Mouse (Mus musculus) urinary bladder, adult 18-20 months (tissue): ENCODE data around the gene Hoxc11.

Source experiments
- DNase-seq, 2 experiments: peaks; one replicate each; pipeline ENCODE4 v3.0.0; 2022; ENCODE audit warnings: low spot score in 2 of 2, mixed read lengths in 2 of 2

Hoxc11 gene

DNA sequence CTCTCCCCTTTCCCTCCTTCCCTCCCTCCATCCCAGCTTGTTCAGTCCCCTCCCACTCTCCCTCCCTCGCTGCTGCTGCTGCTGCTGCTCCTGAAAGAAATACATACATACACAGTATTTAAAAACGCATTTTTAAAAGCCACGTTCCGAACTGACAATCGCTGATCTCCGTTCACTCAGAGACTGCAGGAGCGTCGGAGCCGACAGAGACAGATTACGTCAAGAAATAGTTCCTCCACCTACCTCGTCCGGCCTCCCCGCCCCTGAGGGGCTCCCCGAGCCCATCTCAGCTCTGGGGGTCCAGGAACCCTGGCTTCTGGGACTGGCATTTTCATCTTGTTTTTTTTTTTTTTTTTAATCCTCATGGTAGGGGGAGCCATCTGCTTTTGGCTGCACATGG is 26.7 kb downstream of the Hoxc11 start:
- no peak for DNase-seq

GRCm38 (mm10) chr15:102981379-102982288 is 27.4 kb downstream of the Hoxc11 start:
- no peak for DNase-seq

DNA sequence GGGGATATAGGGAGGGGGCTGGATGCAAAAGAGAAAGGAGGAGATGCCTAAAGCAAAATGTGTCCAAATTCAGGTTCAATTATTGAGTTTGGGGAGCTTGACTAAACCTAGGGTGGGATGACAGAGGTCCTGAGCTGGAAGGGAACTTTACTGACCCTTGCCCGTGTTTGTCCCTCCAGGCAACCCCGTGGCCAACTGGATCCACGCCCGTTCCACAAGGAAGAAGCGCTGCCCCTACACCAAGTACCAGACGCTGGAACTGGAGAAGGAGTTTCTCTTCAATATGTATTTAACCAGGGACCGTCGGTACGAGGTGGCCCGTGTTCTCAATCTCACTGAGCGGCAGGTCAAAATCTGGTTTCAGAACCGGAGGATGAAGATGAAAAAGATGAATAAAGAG is 29.5 kb downstream of the Hoxc11 start:
- no peak for DNase-seq

- no peak for DNase-seq
Measured at GRCm38 (mm10) chr15:102984521-102984920, 30.3 kb downstream of the Hoxc11 start.

GRCm38 (mm10) chr15:102984925-102985324 is 30.7 kb downstream of the Hoxc11 start:
- no peak for DNase-seq

- DNase-seq, result peak; percentile 81 to 93
Measured at GRCm38 (mm10) chr15:102987124-102987833, 33.1 kb downstream of the Hoxc11 start.

DNA sequence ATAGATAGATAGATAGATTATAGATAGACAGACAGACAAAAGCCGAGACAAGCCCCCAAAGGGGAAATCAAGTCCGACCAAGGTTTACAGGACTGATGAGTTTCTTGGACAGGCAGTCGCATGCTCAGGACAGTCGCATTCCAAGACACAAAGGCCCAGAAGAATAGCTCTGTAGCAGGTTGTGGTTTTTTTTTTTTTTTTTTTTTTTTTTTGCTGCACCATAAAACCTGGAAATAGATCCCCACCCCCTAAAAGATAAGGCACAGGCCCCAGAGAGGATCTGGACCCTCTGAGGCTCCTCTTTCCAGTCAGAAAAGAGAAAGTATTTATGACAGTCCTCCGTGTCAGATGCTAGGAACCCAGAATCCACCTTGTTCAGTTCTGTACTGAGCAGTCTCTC is 33.9 kb downstream of the Hoxc11 start:
- no peak for DNase-seq

- no peak for DNase-seq
Measured at GRCm38 (mm10) chr15:102990461-102991397, 36.5 kb downstream of the Hoxc11 start, which contains the start of gene Hoxc8. Gene Hoxc8 (plus strand): TSS chr15:102990607.

- DNase-seq, result no peak
Measured at GRCm38 (mm10) chr15:102991782-102992181, 37.6 kb downstream of the Hoxc11 start.

GRCm38 (mm10) chr15:102992206-102992605 is 38.0 kb downstream of the Hoxc11 start:
- no peak for DNase-seq

DNA sequence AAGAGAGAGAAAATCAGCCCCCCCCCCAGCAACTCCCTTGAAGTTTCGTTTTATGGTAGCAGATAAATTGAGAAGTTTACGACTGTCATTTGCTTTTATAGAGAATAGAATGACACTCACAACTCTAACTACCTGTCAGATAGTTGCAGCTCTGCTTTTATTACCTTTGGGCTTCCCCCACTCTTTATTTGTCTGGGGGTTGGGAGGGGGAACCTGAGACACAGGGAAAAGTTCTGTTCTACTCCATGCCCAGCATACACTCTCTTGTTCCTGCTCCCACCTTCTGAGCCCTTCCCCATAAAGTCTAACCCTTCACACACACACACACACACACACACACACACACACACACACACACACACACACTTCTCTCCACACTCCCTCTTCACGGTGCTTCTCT is 38.6 kb downstream of the Hoxc11 start:
- DNase-seq, result no peak

- no peak for DNase-seq
Measured at GRCm38 (mm10) chr15:102996548-102996947, 42.3 kb downstream of the Hoxc11 start.

DNA sequence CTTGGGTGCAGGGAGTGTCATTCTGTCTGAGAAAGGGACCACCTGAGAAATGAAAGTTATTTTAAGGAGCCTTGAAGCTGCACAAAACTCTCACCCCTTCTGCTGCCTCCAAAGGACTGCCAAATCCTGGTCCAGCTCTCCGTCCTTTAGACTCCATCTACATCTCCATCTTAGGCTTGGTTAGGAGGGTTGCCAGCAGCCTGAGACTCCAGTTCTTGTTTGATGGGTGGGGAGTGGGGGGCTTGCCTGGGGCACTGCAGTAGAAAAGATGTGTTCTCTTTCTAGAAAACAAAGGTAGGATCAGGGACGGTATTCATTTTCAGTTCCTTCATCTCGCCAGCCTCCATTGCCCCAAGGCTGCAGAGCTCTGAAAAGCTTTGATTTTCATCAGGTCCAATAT is 43.2 kb downstream of the Hoxc11 start:
- DNase-seq, result no peak

- no peak for DNase-seq
Measured at GRCm38 (mm10) chr15:102997939-102998355, 43.7 kb downstream of the Hoxc11 start, which contains the start of gene Hoxc6. Gene Hoxc6 (plus strand): TSS chr15:102998257.

DNA sequence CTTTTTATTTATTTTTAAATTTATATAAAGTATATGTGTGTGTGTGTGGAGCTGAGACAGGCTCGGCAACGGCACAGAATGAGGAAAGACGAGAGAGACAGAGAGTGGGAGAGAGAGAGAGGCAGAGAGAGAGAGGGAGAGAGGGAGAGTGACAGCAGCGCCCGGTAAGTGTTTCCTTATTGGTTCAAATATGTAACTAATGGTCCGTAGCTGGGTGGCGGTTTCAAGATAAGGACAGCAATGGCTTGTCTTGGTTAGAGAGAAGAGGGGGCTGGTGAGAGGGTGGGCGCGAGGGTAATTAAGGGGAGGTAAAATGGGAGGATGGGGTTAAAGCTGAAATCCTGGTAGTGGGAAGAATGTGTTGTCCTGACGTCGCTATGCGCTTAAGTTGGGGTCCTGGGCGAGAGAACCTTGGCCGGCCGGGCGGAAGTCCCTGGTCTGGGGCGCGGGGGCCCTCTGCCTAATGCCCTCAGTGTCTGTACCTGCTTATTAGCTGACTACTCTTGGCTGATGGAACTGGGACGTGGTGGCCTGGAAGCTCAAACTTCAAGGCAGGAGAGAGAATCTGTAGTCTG is 44.5 kb downstream of the Hoxc11 start:
- DNase-seq, result no peak

GRCm38 (mm10) chr15:102999183-102999831 is 45.1 kb downstream of the Hoxc11 start:
- peak in 1 of 2 experiments; percentile 74 for DNase-seq

DNA sequence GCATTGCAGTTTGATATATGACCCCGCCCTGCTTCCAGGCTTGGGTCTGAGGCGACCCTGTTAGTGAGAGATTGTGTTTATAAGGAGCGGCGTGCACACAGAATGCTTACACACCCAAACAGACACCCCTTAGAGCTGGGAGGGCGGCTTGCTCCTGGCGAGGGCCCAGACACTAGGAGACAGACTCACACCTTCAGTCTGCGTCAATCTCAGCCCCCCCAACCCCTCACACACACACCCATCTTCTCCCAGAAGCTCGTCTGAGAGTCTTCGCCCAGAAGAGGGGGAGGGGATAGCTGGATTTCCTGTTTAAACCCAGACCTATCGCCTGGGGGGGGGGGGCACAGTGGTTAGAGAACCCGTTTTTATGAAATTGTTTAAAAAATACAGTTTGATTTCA is 45.7 kb downstream of the Hoxc11 start:
- no peak for DNase-seq

DNA sequence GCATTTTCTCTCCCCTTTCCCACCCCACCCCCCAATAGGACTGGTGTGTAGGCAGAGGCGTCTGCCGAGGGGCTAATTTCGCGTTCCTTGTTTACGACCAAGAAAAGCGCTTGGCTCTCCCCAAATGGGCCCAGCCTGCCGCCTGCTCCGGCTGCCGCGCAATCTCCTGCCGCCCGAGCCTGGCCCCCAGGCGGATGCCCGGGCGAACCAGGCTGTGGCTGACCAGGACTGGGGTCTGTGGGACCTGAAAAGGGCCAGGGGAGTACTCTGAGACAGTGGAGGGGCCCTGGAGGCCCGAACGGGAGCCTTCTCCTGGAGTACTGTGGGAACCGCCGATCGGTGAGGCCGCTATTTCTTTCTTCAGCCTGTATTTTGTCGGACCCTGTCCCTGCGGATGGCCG is 46.3 kb downstream of the Hoxc11 start:
- DNase-seq, result no peak

DNA sequence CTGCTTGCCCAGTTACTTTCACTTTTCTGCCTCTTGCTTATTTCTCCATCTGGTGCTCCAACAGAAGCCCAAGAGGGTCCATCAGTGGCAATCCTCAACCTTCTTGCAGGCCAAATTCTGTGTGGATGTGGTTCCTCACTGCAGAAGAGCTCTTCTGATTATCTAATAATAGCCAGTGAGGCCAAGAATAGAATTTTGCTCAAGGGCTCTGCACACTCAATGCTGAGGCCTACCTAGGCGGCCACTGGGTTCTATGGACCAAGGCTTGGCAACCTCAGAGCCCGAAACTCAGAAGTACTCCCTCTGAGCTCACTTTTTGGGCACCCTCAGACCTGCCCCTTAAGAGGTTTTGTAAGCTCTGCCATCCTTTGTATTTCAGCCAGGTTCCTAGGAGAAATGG is 47.1 kb downstream of the Hoxc11 start:
- DNase-seq, result no peak

DNA sequence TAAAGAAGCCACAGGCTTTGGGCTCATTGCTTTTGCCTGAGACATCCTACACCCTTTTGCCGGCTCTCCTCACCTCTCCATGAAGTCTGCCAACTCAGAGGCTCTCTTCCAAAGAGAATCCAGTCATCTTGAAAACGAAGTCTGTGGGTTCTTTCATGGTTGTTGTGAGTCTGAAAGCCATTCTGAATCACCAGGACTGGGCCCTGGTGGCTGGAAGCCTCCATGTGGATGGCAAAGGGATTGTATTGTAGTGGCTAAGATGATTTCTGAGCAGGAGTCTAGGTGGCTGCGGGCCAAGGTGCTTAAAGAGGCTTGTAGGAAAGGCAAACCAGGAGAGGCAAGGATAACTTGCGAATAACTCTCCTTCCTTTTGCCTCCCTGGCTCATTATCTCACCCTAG is 47.9 kb downstream of the Hoxc11 start:
- no peak for DNase-seq
